Mouse (Mus musculus): ENCODE results near the gene Ankrd6.

The Ankrd6 gene

GRCm38 (mm10) chr4:32905381-32905780 lies 45.3 kb downstream of the Ankrd6 start:
- no peak for DNase-seq (ENCODE audit: low spot score in 2 of 2)

GRCm38 (mm10) chr4:32903826-32904225 lies 46.8 kb downstream of the Ankrd6 start:
- DNase-seq (ENCODE audit: low spot score in 2 of 2), result no peak

- no peak for DNase-seq (ENCODE audit: low spot score in 2 of 2)
These were observed 51.6 kb downstream of the Ankrd6 start for GRCm38 (mm10) chr4:32899051-32899450.

GRCm38 (mm10) chr4:32891341-32891740 lies 59.3 kb downstream of the Ankrd6 start:
- no peak for DNase-seq (ENCODE audit: low spot score in 2 of 2)

- DNase-seq (ENCODE audit: low spot score in 2 of 2), result no peak
These were observed 59.9 kb downstream of the Ankrd6 start for GRCm38 (mm10) chr4:32890735-32891098.

- no peak for DNase-seq (ENCODE audit: low spot score in 2 of 2)
These were observed 60.5 kb downstream of the Ankrd6 start for GRCm38 (mm10) chr4:32889996-32890734.

GRCm38 (mm10) chr4:32889246-32889645 lies 61.4 kb downstream of the Ankrd6 start:
- no peak for DNase-seq (ENCODE audit: low spot score in 2 of 2)

- no peak for DNase-seq (ENCODE audit: low spot score in 2 of 2)
These were observed 64.2 kb downstream of the Ankrd6 start for GRCm38 (mm10) chr4:32886479-32886878.

- DNase-seq (ENCODE audit: low spot score in 2 of 2), result no peak
These were observed 66.0 kb downstream of the Ankrd6 start for GRCm38 (mm10) chr4:32884599-32884998.

GRCm38 (mm10) chr4:32881001-32881400 lies 69.6 kb downstream of the Ankrd6 start:
- DNase-seq (ENCODE audit: low spot score in 2 of 2), result no peak

GRCm38 (mm10) chr4:32874669-32875068 lies 76.0 kb downstream of the Ankrd6 start:
- DNase-seq (ENCODE audit: low spot score in 2 of 2), result no peak

GRCm38 (mm10) chr4:32872189-32872749 lies 78.4 kb downstream of the Ankrd6 start:
- DNase-seq (ENCODE audit: low spot score in 2 of 2), result no peak

- no peak for DNase-seq (ENCODE audit: low spot score in 2 of 2)
These were observed 81.3 kb downstream of the Ankrd6 start for GRCm38 (mm10) chr4:32869370-32869769.

- DNase-seq (ENCODE audit: low spot score in 2 of 2), result no peak
These were observed 81.8 kb downstream of the Ankrd6 start for GRCm38 (mm10) chr4:32868858-32869257.

- DNase-seq (ENCODE audit: low spot score in 2 of 2), result no peak
These were observed 82.2 kb downstream of the Ankrd6 start for GRCm38 (mm10) chr4:32868437-32868836.

GRCm38 (mm10) chr4:32867460-32867859 lies 83.2 kb downstream of the Ankrd6 start:
- DNase-seq (ENCODE audit: low spot score in 2 of 2), result no peak

- no peak for DNase-seq (ENCODE audit: low spot score in 2 of 2)
These were observed 85.8 kb downstream of the Ankrd6 start for GRCm38 (mm10) chr4:32864867-32865242.

GRCm38 (mm10) chr4:32864131-32864866 lies 86.3 kb downstream of the Ankrd6 start:
- no peak for DNase-seq (ENCODE audit: low spot score in 2 of 2)

GRCm38 (mm10) chr4:32863447-32864130 lies 87.1 kb downstream of the Ankrd6 start:
- no peak for DNase-seq (ENCODE audit: low spot score in 2 of 2)

- DNase-seq (ENCODE audit: low spot score in 2 of 2), result no peak
These were observed 87.7 kb downstream of the Ankrd6 start for GRCm38 (mm10) chr4:32862751-32863446.

- DNase-seq (ENCODE audit: low spot score in 2 of 2), result no peak
These were observed 88.5 kb downstream of the Ankrd6 start for GRCm38 (mm10) chr4:32862011-32862750.

Measured in frontal cortex, postnatal 25 days (tissue).